Mouse (Mus musculus) embryonic facial prominence, embryonic 12.5 days (tissue): ENCODE measurements around the gene Ctnna2. TPM values are rescaled to one million over a fixed set of nuclear protein-coding genes. Genes with fewer than 3 reads are reported as not detected.

Source experiments
- ATAC-seq: fragments of 200-750 bp; cut with Nextera tagmentation; 2 replicates; pipeline ENCODE4 v1.8.0; 2017; ENCODE audit not compliant: insufficient number of reproducible peaks, insufficient read depth, low FRiP score, low TSS enrichment
- H3K27ac ChIP-seq: fragments of 300-500 bp; sonication (generic); 2 replicates; pipeline ENCODE4 v1.5.1; 2016; ENCODE audit warnings: mild to moderate bottlenecking
- H3K27me3 ChIP-seq: fragments of 300-500 bp; sonication (generic); 2 replicates; pipeline ENCODE4 v1.6.1; 2016; ENCODE audit warnings: mild to moderate bottlenecking, moderate library complexity
- H3K36me3 ChIP-seq: fragments of 300-500 bp; sonication (generic); 2 replicates; pipeline ENCODE4 v1.6.1; 2016; ENCODE audit warnings: mild to moderate bottlenecking
- H3K4me1 ChIP-seq: fragments of 300-500 bp; sonication (generic); 2 replicates; pipeline ENCODE4 v1.6.1; 2016
- H3K4me2 ChIP-seq: fragments of 300-500 bp; sonication (generic); replicated peaks from 2 replicates; pipeline ENCODE4 v1.6.1; 2016; ENCODE audit warnings: mild to moderate bottlenecking, moderate library complexity
- H3K4me3 ChIP-seq: fragments of 300-500 bp; sonication (generic); 2 replicates; pipeline ENCODE4 v1.5.1; 2016; ENCODE audit warnings: mild to moderate bottlenecking
- H3K9ac ChIP-seq: fragments of 300-500 bp; sonication (generic); 2 replicates; pipeline ENCODE4 v1.6.1; 2016; ENCODE audit warnings: mild to moderate bottlenecking, moderate library complexity
- H3K9me3 ChIP-seq: fragments of 300-500 bp; sonication (generic); 2 replicates; pipeline ENCODE4 v1.6.1; 2016; ENCODE audit warnings: mild to moderate bottlenecking, moderate library complexity
- WGBS: fragments of 180-500 bp; shearing (Covaris S2); methylation state at CpG from one replicate; pipeline ENCODE4 v1.1.7; 2016; 5-methylcytosine and 5-hydroxymethylcytosine counted together
- polyA plus RNA-seq: library from polyadenylated mRNA; unstranded; fragments of >200 nt; fragmentation: Nextera tagmentation; extraction: Ambion mirVana; gene quantifications from 2 replicates; pipeline ENCODE4 v1.2.1, GENCODE M21; 2016

Ctnna2 gene
- polyA plus RNA-seq, 1 experiment from 2014 or later = 16.8 TPM

- Histone ChIP-seq H3K4me2 (no peak overlapping the region), H3K36me3 (no peaks in the 10 kb centered on the region), H3K9ac (no peak overlapping the region), H3K27me3 (no peaks in the 10 kb centered on the region), H3K4me1 (no peaks in the 10 kb centered on the region), H3K9me3 (no peaks in the 10 kb centered on the region), H3K27ac (no peak overlapping the region), H3K4me3 (no peak overlapping the region)
- 16% methylated on average over 3 of the region's 3 CpGs for WGBS
- ATAC-seq = no peak
These were observed 111.4 kb downstream of the Ctnna2 start for GRCm38 (mm10) chr6:77868119-77868518.

GRCm38 (mm10) chr6:77863379-77863778 is 116.1 kb downstream of the Ctnna2 start:
- H3K27me3 ChIP-seq = no peaks in the 10 kb centered on the region
- H3K4me3 ChIP-seq = no peak overlapping the region
- H3K9ac ChIP-seq = no peak overlapping the region
- no peak overlapping the region for H3K27ac ChIP-seq
- H3K4me1 ChIP-seq = no peaks in the 10 kb centered on the region
- no peak for ATAC-seq
- H3K36me3 ChIP-seq = no peaks in the 10 kb centered on the region
- 89% methylated on average over 2 of the region's 2 CpGs for WGBS
- no peak overlapping the region for H3K4me2 ChIP-seq
- no peaks in the 10 kb centered on the region for H3K9me3 ChIP-seq

GRCm38 (mm10) chr6:77862781-77863180 is 116.7 kb downstream of the Ctnna2 start:
- Histone ChIP-seq H3K36me3 (no peaks in the 10 kb centered on the region), H3K27ac (no peak overlapping the region), H3K4me3 (no peak overlapping the region), H3K27me3 (no peaks in the 10 kb centered on the region), H3K4me2 (no peak overlapping the region), H3K4me1 (no peaks in the 10 kb centered on the region), H3K9ac (no peak overlapping the region), H3K9me3 (no peaks in the 10 kb centered on the region)
- 63% methylated on average over 6 of the region's 6 CpGs for WGBS
- ATAC-seq = no peak

GRCm38 (mm10) chr6:77849438-77849837 is 130.1 kb downstream of the Ctnna2 start:
- Histone ChIP-seq H3K4me2 (no peak overlapping the region), H3K9me3 (no peaks in the 10 kb centered on the region), H3K36me3 (no peaks in the 10 kb centered on the region), H3K4me1 (no peaks in the 10 kb centered on the region), H3K27ac (no peak overlapping the region), H3K27me3 (no peaks in the 10 kb centered on the region), H3K4me3 (no peak overlapping the region), H3K9ac (no peak overlapping the region)
- 80% methylated on average over 1 of the region's 1 CpGs for WGBS
- ATAC-seq = no peak

GRCm38 (mm10) chr6:77848796-77849195 is 130.7 kb downstream of the Ctnna2 start:
- Histone ChIP-seq H3K4me2 (no peak overlapping the region), H3K27ac (no peak overlapping the region), H3K9me3 (no peaks in the 10 kb centered on the region), H3K4me1 (no peaks in the 10 kb centered on the region), H3K9ac (no peak overlapping the region), H3K27me3 (no peaks in the 10 kb centered on the region), H3K4me3 (no peak overlapping the region), H3K36me3 (no peaks in the 10 kb centered on the region)
- no peak for ATAC-seq

GRCm38 (mm10) chr6:77847651-77848050 is 131.8 kb downstream of the Ctnna2 start:
- H3K9ac ChIP-seq = no peak overlapping the region
- 74% methylated on average over 2 of the region's 2 CpGs for WGBS
- H3K36me3 ChIP-seq = no peaks in the 10 kb centered on the region
- no peak for ATAC-seq
- H3K27ac ChIP-seq = no peak overlapping the region
- no peak overlapping the region for H3K4me2 ChIP-seq
- H3K9me3 ChIP-seq = no peaks in the 10 kb centered on the region
- H3K27me3 ChIP-seq = no peaks in the 10 kb centered on the region
- no peak overlapping the region for H3K4me3 ChIP-seq
- H3K4me1 ChIP-seq = no peaks in the 10 kb centered on the region

- no peaks in the 10 kb centered on the region for H3K27me3 ChIP-seq
- H3K4me2 ChIP-seq = no peak overlapping the region
- no peak overlapping the region for H3K4me3 ChIP-seq
- H3K36me3 ChIP-seq = no peaks in the 10 kb centered on the region
- no peaks in the 10 kb centered on the region; the same call in 1 of the 2 replicates for H3K4me1 ChIP-seq
- no peak overlapping the region for H3K27ac ChIP-seq
- WGBS = 67% methylated on average over 2 of the region's 2 CpGs
- no peak overlapping the region for H3K9ac ChIP-seq
- H3K9me3 ChIP-seq = no peaks in the 10 kb centered on the region
- ATAC-seq = no peak
These were observed 140.4 kb downstream of the Ctnna2 start for GRCm38 (mm10) chr6:77839076-77839475.

- Histone ChIP-seq H3K4me2 (no peak overlapping the region), H3K4me3 (no peak overlapping the region), H3K4me1 (no peaks in the 10 kb centered on the region; the same call in 1 of the 2 replicates), H3K27ac (no peak overlapping the region), H3K36me3 (no peaks in the 10 kb centered on the region), H3K27me3 (no peaks in the 10 kb centered on the region), H3K9me3 (no peaks in the 10 kb centered on the region), H3K9ac (no peak overlapping the region)
- ATAC-seq = no peak
These were observed 140.8 kb downstream of the Ctnna2 start for GRCm38 (mm10) chr6:77838653-77839052.

- 90% methylated on average over 3 of the region's 3 CpGs for WGBS
- H3K4me2 ChIP-seq = no peak overlapping the region
- no peak overlapping the region for H3K9ac ChIP-seq
- no peaks in the 10 kb centered on the region; the same call in 1 of the 2 replicates for H3K4me1 ChIP-seq
- no peak for ATAC-seq
- H3K27ac ChIP-seq = no peak overlapping the region
- no peaks in the 10 kb centered on the region for H3K36me3 ChIP-seq
- H3K4me3 ChIP-seq = no peak overlapping the region
- H3K27me3 ChIP-seq = no peaks in the 10 kb centered on the region
- H3K9me3 ChIP-seq = no peaks in the 10 kb centered on the region
These were observed 142.0 kb downstream of the Ctnna2 start for GRCm38 (mm10) chr6:77837543-77837942.

GRCm38 (mm10) chr6:77834680-77835079 is 144.8 kb downstream of the Ctnna2 start:
- Histone ChIP-seq H3K9ac (no peak overlapping the region), H3K36me3 (no peaks in the 10 kb centered on the region), H3K4me3 (no peak overlapping the region), H3K4me2 (no peak overlapping the region), H3K27ac (no peak overlapping the region), H3K9me3 (no peaks in the 10 kb centered on the region), H3K4me1 (no peaks in the 10 kb centered on the region; the same call in 1 of the 2 replicates), H3K27me3 (no peaks in the 10 kb centered on the region)
- 84% methylated on average over 2 of the region's 2 CpGs for WGBS
- no peak for ATAC-seq

GRCm38 (mm10) chr6:77827526-77827925 is 152.0 kb downstream of the Ctnna2 start:
- Histone ChIP-seq H3K9me3 (no peaks in the 10 kb centered on the region), H3K27me3 (no peaks in the 10 kb centered on the region), H3K4me2 (no peak overlapping the region), H3K4me3 (no peak overlapping the region), H3K9ac (no peak overlapping the region), H3K27ac (no peak overlapping the region), H3K4me1 (no peaks in the 10 kb centered on the region), H3K36me3 (no peaks in the 10 kb centered on the region)
- ATAC-seq = no peak
- WGBS = 71% methylated on average over 1 of the region's 1 CpGs

GRCm38 (mm10) chr6:77817116-77817515 is 162.4 kb downstream of the Ctnna2 start:
- no peak overlapping the region for H3K4me2 ChIP-seq
- 79% methylated on average over 3 of the region's 3 CpGs for WGBS
- no peak for ATAC-seq

GRCm38 (mm10) chr6:77811041-77811440 is 168.5 kb downstream of the Ctnna2 start:
- no peak overlapping the region for H3K27ac ChIP-seq
- H3K9ac ChIP-seq = no peak overlapping the region
- H3K4me1 ChIP-seq = no peaks in the 10 kb centered on the region
- WGBS = 67% methylated on average over 3 of the region's 3 CpGs
- ATAC-seq = no peak
- no peaks in the 10 kb centered on the region for H3K36me3 ChIP-seq
- H3K4me3 ChIP-seq = no peak overlapping the region
- H3K9me3 ChIP-seq = no peaks in the 10 kb centered on the region
- H3K4me2 ChIP-seq = no peak overlapping the region
- H3K27me3 ChIP-seq = no peaks in the 10 kb centered on the region

More at GRCm38 (mm10) chr6:77817116-77817515, 162.4 kb downstream of the Ctnna2 start:
- no peak overlapping the region for H3K27ac ChIP-seq
- H3K36me3 ChIP-seq = no peaks in the 10 kb centered on the region
- no peaks in the 10 kb centered on the region for H3K9me3 ChIP-seq
- H3K27me3 ChIP-seq = no peaks in the 10 kb centered on the region
- no peaks in the 10 kb centered on the region for H3K4me1 ChIP-seq
- H3K9ac ChIP-seq = no peak overlapping the region
- no peak overlapping the region for H3K4me3 ChIP-seq
